Mouse (Mus musculus): ENCODE measurements around the gene Stxbp2. TPM values are rescaled to one million over a fixed set of nuclear protein-coding genes. Genes with fewer than 3 reads are reported as not detected.

Stxbp2 gene
- total RNA-seq, 4 experiments from 2014 or later, result 2.6 to 6.3 (median 3.8) TPM

- DNase-seq (ENCODE audit: low spot score in 2 of 2), result no peak
These were observed 722 bp downstream of the Stxbp2 start for GRCm38 (mm10) chr8:3631478-3631875.

- peak; percentile 12 to 17 for DNase-seq (ENCODE audit: low spot score in 2 of 2)
These were observed 15.0 kb downstream of the Stxbp2 start for GRCm38 (mm10) chr8:3645804-3646203.

GRCm38 (mm10) chr8:3646824-3647531 is 16.2 kb downstream of the Stxbp2 start:
- DNase-seq (ENCODE audit: low spot score in 2 of 2), result no peak

DNA sequence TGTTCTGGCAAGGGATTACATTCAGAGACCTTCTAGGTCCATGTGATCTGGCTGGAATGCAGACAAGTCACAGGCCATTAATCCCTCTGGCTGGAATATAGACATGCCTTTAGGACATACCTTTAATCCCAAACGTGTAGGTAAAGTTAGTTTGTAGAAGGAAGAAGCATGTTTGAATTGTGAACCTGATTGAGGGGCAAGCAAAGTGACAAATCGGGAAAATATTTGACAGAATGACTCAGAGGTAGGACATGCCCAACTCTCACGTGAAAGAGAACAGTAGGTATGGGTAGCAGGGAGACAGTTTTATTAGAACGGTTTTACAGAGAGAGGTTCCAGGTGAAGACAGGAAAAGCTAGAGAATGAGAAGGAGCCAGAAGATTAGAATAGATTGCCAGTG is 16.8 kb downstream of the Stxbp2 start:
- no peak for DNase-seq (ENCODE audit: low spot score in 2 of 2)

- DNase-seq (ENCODE audit: low spot score in 2 of 2), result no peak
These were observed 17.5 kb downstream of the Stxbp2 start for GRCm38 (mm10) chr8:3648268-3648667.

GRCm38 (mm10) chr8:3648990-3649389 is 18.2 kb downstream of the Stxbp2 start:
- no peak for DNase-seq (ENCODE audit: low spot score in 2 of 2)

GRCm38 (mm10) chr8:3652845-3653244 is 22.1 kb downstream of the Stxbp2 start:
- no peak for DNase-seq (ENCODE audit: low spot score in 2 of 2)

- DNase-seq (ENCODE audit: low spot score in 2 of 2), result no peak
These were observed 24.2 kb downstream of the Stxbp2 start for GRCm38 (mm10) chr8:3654726-3655508.

DNA sequence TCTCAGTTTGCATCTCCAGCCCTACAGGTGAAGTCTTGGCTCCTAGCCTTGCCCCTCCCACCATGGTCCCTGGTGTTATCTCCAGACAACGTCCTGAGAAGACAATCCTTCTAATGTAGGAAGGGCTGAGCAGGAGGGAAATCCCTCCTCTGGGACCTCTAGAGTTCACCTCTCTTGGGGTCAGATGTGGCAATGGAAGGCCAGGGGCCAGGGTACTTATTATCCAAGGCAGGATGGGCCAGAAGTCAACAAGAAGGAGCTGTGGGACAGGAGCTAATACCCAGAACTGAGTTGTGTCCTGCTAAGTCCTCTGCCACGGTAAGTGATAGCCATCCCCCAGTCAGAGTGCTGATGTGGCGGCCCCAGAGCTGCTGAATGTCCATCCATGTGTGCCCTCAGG is 24.8 kb downstream of the Stxbp2 start, which contains the start of gene Retn:
Gene Retn, plus strand, starts transcription at position 245 of the 400 bp plus-strand sequence.
- DNase-seq (ENCODE audit: low spot score in 2 of 2), result no peak

GRCm38 (mm10) chr8:3656725-3657381 is 26.1 kb downstream of the Stxbp2 start:
- DNase-seq (ENCODE audit: low spot score in 2 of 2), result no peak

DNA sequence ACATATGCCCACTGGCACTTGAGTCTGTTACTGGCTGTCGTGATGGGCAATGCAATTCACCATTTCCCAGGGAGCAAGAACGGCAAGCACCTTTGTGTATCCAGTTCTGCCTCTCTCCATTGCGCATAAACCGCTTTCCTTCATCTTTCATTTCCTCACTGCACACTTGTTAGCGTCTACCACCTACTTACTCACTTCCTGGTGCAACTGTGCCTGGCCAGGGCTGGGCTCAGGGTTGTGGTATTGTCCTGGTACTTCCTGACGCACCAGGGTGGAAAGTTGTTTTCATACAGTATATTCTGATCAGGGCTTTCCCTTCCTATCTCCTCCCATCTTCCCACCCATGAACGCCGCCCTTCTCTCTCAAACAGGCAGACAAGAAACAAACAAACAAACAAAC is 30.1 kb downstream of the Stxbp2 start:
- DNase-seq (ENCODE audit: low spot score in 2 of 2), result no peak

- DNase-seq (ENCODE audit: low spot score in 2 of 2), result no peak
These were observed 33.6 kb downstream of the Stxbp2 start for GRCm38 (mm10) chr8:3664405-3664804.

GRCm38 (mm10) chr8:3665507-3665906 is 34.8 kb downstream of the Stxbp2 start, which contains the start of gene Mcemp1:
TSS of gene Mcemp1 (plus strand) at chr8:3665754.
- DNase-seq (ENCODE audit: low spot score in 2 of 2), result no peak

- no peak for DNase-seq (ENCODE audit: low spot score in 2 of 2)
These were observed 39.6 kb downstream of the Stxbp2 start for GRCm38 (mm10) chr8:3670388-3670787.

- DNase-seq (ENCODE audit: low spot score in 2 of 2), result peak; percentile 58 to 67
These were observed 41.3 kb downstream of the Stxbp2 start, which contains the start of gene Fcor for GRCm38 (mm10) chr8:3671980-3672491. TSS of gene Fcor (minus strand) at chr8:3672362.

- DNase-seq (ENCODE audit: low spot score in 2 of 2), result no peak
These were observed 43.9 kb downstream of the Stxbp2 start for GRCm38 (mm10) chr8:3674671-3675070.

DNA sequence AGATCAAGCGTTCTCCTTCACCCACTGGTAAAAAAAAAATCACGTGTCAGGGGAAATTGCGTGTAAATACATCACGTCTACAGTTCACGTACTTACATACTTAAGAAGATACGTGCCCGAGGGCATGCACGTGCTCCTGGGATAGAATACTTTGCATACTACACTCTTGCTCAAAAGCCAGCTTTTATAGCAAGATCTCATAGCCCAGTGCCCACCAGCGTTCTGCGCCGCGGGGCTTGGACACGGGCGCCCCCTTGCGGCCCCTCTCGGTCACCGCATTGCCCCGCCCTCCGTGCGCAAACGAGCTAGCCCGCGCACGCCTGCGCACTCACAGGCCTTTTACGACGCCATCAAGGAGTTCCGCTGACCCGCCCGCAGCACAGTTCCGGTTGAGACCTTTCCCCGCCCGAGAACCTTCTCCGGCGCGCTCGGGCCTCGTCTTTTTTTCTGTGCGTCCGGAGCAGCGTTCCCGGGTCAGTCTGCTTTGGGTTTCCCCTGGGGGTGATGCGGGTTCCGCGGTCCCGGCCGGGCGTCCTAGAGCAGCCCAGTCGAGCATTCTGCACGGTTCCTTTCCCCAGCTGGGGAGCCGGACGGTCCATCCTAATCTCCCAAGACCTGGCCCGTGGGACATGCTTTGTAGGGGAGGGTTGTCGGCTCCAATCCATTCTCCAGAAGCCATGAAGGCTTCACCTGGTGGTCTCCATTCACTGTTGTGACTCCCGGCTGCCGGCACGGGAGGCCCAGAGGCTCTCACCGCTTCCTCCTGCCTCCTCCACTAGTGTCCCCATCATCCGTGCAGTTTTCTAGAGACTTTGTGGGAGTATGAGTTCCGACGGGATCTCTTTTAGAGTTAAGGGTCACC is 45.6 kb downstream of the Stxbp2 start, which contains the start of gene Trappc5:
Gene Trappc5, plus strand, starts transcription at position 169 of the 862 bp plus-strand sequence.
- peak; percentile 88 to 90 for DNase-seq (ENCODE audit: low spot score in 2 of 2)

- no peak for DNase-seq (ENCODE audit: low spot score in 2 of 2)
These were observed 46.3 kb downstream of the Stxbp2 start for GRCm38 (mm10) chr8:3676993-3677579.

GRCm38 (mm10) chr8:3678831-3679230 is 48.1 kb downstream of the Stxbp2 start:
- no peak for DNase-seq (ENCODE audit: low spot score in 2 of 2)

GRCm38 (mm10) chr8:3679236-3679635 is 48.5 kb downstream of the Stxbp2 start:
- DNase-seq (ENCODE audit: low spot score in 2 of 2), result no peak
